Mouse (Mus musculus) CH12.LX (cell line): Measurements from ENCODE around the gene Mctp1.

ENCODE experiments used
- CHD1 ChIP-seq: IDR thresholded peaks from 2 replicates; pipeline ENCODE4 v1.6.1; 2012; ENCODE audit warnings: low read depth, low read length, improper control_type of control experiment, inconsistent platforms
- CHD2 ChIP-seq: IDR thresholded peaks from 2 replicates; pipeline ENCODE4 v1.6.1; 2011; ENCODE audit warnings: low read length, improper control_type of control experiment
- POLR2A ChIP-seq: IDR thresholded peaks from 2 replicates; pipeline ENCODE4 v1.6.1; 2011; ENCODE audit warnings: low read depth, mild to moderate bottlenecking, improper control_type of control experiment, low read length
- USF1 ChIP-seq: IDR thresholded peaks from 2 replicates; pipeline ENCODE4 v1.6.1; 2014; ENCODE audit warnings: low read depth, mild to moderate bottlenecking, inconsistent platforms, low read length, improper control_type of control experiment
- USF2 ChIP-seq: conservative IDR thresholded peaks from 2 replicates; pipeline ENCODE4 v1.6.1; 2011; ENCODE audit warnings: low read depth, low read length, improper control_type of control experiment

DNA sequence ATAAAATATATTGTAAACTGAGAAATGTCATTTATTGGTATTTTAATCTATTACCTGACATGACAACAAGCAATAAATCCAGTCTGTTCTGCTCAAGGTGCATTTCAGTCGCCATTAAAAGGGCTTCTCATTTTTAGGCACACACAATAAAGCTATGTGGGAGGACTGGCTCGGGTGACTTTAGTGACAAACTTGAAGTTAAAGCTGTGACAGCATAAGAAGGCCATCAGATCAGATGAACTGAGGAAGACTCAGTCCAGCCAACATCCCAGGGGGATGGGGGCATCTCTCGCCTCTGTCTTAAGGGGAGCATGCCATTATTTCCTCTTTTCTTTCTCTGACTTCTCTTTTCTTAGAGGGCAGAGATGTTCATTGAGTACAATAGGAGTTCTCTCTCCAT, 453.7 kb downstream of the Mctp1 start:
- TF ChIP-seq USF2 (no peak), CHD1 (no peak), POLR2A (no peak), USF1 (no peak), CHD2 (no peak)
